Mouse (Mus musculus) olfactory bulb, adult 2 months (tissue): ENCODE data around the gene Raly.

ENCODE experiments used
- CTCF ChIP-seq: fragments of 200-500 bp; IDR thresholded peaks from 2 replicates; pipeline ENCODE4 v1.5.1; 2012; ENCODE audit warnings: low read depth, mild to moderate bottlenecking, low read length, moderate library complexity; ENCODE audit not compliant: insufficient read depth
- POLR2A ChIP-seq: fragments of 200-500 bp; IDR thresholded peaks from 2 replicates; pipeline ENCODE4 v1.6.1; 2012; ENCODE audit warnings: mild to moderate bottlenecking, low read depth, low read length, moderate library complexity; ENCODE audit not compliant: insufficient read depth

- TF ChIP-seq POLR2A, result no peak
- TF ChIP-seq CTCF, result no peak
These were observed 16.8 kb downstream of the Raly start for GRCm38 (mm10) chr2:154807689-154808088.
